ENCODE assay signal across 14 mouse cellular contexts in genomic region chr14:41189496-41189895, GRCm38 (mm10).
"Had no signal": no experiment of that assay in that cellular context is flagged by ENCODE, and none has a peak within 500 bp of the region (broad histone marks: within the 10 kb centered on the region; RNA-seq: fewer than 3 reads in every experiment).

No protein-coding gene starts in this region.

- DNase-seq: gastrocnemius, adult 2 months; gastrocnemius, postnatal 10 days; gastrocnemius, postnatal 25 days; heart, adult 18-20 months; heart, postnatal 10 days; heart, postnatal 4 days; kidney, adult 18-20 months; kidney, adult 8-10 months; kidney, postnatal 10 days; kidney, postnatal 36 days; layer of hippocampus, adult 9-11 months; layer of hippocampus, postnatal 36 days; liver; liver, embryonic 13.5 days had no signal
